Mouse (Mus musculus) kidney, adult 2 months (tissue): Measurements from ENCODE around the gene Dnajc25.

Experiments used
- CTCF ChIP-seq: fragments of 200-500 bp; conservative IDR thresholded peaks from 2 replicates; pipeline ENCODE4 v1.5.1; 2011; ENCODE audit warnings: low read depth, mild to moderate bottlenecking, control low read depth, low read length, moderate library complexity, mixed read lengths; ENCODE audit not compliant: insufficient read depth, insufficient read length
- POLR2A ChIP-seq: fragments of 200-500 bp; IDR thresholded peaks from one replicate; pipeline ENCODE4 v1.6.1; 2011; ENCODE audit warnings: low read depth, low read length, control low read depth

DNA sequence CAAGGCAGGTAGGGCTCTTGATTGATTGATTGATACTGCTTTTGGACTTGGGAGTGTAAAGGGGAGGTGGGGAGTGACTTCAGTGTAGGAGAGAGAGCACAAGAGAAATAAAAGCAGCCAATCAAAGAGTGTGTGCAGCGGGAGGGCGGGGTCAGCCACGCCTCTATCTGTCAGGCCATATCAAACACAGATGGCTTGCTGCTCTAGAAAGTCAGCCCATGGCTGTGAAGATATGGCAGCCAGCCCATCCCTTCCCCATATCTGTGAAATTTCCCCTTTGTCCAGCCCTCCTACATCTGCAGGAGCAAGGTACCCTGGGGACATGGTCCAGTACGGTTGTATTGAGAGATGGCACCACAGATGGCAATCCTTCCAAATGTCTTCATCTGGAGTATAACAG is 24.2 kb upstream of the Dnajc25 start:
- TF ChIP-seq POLR2A: no peak
- TF ChIP-seq CTCF: no peak
